Mouse (Mus musculus): ENCODE results near the gene Cdk11b. TPM values are rescaled to one million over a fixed set of nuclear protein-coding genes. Genes with fewer than 3 reads are reported as not detected.
"Not testable (repeated sequence)": the region's sequence is repeated elsewhere in the genome, so short reads cannot be mapped to it uniquely, and the experiment has no call there.

The Cdk11b gene
- polyA plus RNA-seq, 1 experiment from 2014 or later: 91.6 TPM

DNA sequence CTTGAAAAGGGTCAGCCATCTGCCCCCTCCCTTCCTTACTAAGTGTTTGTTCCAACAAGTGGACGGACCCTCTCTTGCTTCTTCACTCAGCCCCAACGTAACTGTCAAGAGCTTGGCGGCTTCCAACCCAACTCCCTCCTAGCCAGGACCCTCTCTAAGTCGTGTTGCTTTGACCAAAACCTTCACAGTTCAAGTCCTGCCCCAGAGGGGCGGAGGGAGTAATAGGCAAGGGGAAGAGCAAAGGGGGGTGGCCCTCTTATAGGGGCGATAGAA, 29.5 kb downstream of the Cdk11b start:
- no peak overlapping the region for H3K9ac ChIP-seq
- ATAC-seq (ENCODE audit: low FRiP score): no peak
- H3K4me2 ChIP-seq: peak overlapping the region; percentile 60
- peaks cover 67% of the 10 kb centered on the region for H3K27me3 ChIP-seq
- 2% methylated on average over 6 of the region's 6 CpGs for WGBS
- peaks cover 33% of the 10 kb centered on the region for H3K36me3 ChIP-seq (replicated peaks)
- no peaks in the 10 kb centered on the region for H3K9me3 ChIP-seq
- peaks cover 31% of the 10 kb centered on the region for H3K4me1 ChIP-seq
- peak overlapping the region; percentile 29 for H3K4me3 ChIP-seq (replicated peaks)
- H3K27ac ChIP-seq: no peak overlapping the region

DNA sequence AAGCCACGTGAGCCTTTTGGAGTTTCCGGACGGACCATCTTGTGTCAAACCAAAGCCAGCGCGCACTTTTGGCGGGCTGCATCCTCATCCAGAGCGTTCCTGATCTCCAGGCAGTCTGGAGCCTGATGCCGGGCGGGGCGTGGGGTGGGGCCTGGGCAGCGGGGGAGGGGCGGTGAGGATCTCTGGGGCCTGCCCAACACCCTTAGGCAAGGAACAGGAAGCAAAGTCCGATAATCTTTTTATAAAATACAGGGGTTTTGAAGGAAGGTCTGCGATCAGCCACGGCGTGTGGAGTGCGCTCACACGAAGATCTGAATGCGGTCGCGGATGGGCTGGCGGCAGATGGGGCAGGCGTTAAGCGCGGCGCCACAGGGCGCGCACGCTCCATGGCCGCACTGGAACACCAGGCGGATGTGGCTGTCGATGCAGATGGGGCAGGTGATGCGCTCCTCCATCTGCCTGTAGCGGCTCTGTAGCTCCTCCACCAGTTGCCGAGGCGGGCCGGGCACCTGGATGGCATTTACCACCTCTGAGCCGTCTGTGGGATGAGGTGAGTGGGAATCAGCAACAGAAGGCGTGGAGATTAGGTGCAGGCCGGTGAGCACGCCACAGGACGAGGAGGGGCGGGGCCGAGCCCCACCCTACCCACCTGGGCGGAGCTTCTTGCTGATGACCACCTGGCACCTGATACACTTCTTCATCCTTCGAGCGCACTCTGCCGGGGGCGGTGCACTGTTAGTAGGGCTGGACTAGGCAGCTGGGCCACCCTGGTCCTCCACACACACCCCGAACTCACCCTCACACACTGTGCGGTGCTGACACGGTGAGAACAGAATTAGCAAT, 30.0 kb downstream of the Cdk11b start:
- peak; percentile 39 for ATAC-seq (ENCODE audit: low FRiP score)
- H3K27ac ChIP-seq: no peak overlapping the region
- peak overlapping the region; percentile 29 for H3K4me3 ChIP-seq (replicated peaks)
- peaks cover 67% of the 10 kb centered on the region for H3K27me3 ChIP-seq
- H3K36me3 ChIP-seq (replicated peaks): peaks cover 29% of the 10 kb centered on the region
- H3K4me1 ChIP-seq: peaks cover 31% of the 10 kb centered on the region
- WGBS: 2% methylated on average over 52 of the region's 52 CpGs
- H3K4me2 ChIP-seq: peak overlapping the region; percentile 60
- H3K9me3 ChIP-seq: no peaks in the 10 kb centered on the region
- peak overlapping the region; percentile 26 for H3K9ac ChIP-seq

DNA sequence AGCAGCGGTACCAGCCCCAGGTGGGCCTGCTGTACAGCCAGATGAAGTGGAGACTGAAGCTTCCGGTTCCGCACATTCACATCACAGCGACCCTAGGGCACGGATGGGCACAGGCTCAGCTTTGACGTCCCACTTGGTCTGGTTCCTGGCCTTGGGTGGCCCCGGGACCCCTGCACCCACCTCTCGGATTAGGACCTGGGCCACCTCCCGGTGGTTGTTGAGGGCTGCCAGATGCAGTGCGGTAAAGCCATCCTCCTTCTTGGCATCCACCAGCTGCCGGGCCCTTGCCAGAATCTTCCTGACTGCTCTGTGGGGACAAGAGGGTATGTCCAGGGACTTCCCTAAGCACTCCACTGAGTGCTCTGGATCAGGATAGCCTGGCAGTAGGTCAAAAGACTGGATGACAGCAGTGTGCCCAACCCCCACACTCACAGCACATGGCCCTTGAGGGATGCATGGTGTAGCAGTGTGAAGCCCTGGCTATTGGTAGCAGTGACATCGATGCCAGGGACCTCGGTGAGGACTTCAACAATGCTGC, 31.6 kb downstream of the Cdk11b start:
- Histone ChIP-seq H3K4me3 (replicated peaks) (no peak overlapping the region), H3K27me3 (peaks cover 56% of the 10 kb centered on the region), H3K4me2 (no peak overlapping the region), H3K27ac (no peak overlapping the region), H3K9ac (no peak overlapping the region), H3K4me1 (peaks cover 31% of the 10 kb centered on the region), H3K36me3 (replicated peaks) (peaks cover 20% of the 10 kb centered on the region), H3K9me3 (no peaks in the 10 kb centered on the region)
- 93% methylated on average over 13 of the region's 13 CpGs for WGBS
- ATAC-seq (ENCODE audit: low FRiP score): no peak

- Histone ChIP-seq H3K27ac (no peak overlapping the region), H3K4me2 (no peak overlapping the region), H3K9me3 (no peaks in the 10 kb centered on the region), H3K4me3 (replicated peaks) (no peak overlapping the region), H3K9ac (no peak overlapping the region), H3K4me1 (peaks cover 15% of the 10 kb centered on the region), H3K27me3 (peaks cover 29% of the 10 kb centered on the region), H3K36me3 (replicated peaks) (peaks cover 15% of the 10 kb centered on the region)
- 97% methylated on average over 10 of the region's 10 CpGs for WGBS
- no peak for ATAC-seq (ENCODE audit: low FRiP score)
These were observed 34.3 kb downstream of the Cdk11b start for GRCm38 (mm10) chr4:155658961-155659360.

- H3K27me3 ChIP-seq: peaks cover 13% of the 10 kb centered on the region
- H3K27ac ChIP-seq: no peak overlapping the region
- H3K4me3 ChIP-seq (replicated peaks): no peak overlapping the region
- H3K4me2 ChIP-seq: no peak overlapping the region
- no peak for ATAC-seq (ENCODE audit: low FRiP score)
- WGBS: 91% methylated on average over 12 of the region's 12 CpGs
- peaks cover 15% of the 10 kb centered on the region for H3K36me3 ChIP-seq (replicated peaks)
- H3K4me1 ChIP-seq: no peaks in the 10 kb centered on the region
- no peak overlapping the region for H3K9ac ChIP-seq
- no peaks in the 10 kb centered on the region for H3K9me3 ChIP-seq
These were observed 36.0 kb downstream of the Cdk11b start for GRCm38 (mm10) chr4:155660641-155661040.

DNA sequence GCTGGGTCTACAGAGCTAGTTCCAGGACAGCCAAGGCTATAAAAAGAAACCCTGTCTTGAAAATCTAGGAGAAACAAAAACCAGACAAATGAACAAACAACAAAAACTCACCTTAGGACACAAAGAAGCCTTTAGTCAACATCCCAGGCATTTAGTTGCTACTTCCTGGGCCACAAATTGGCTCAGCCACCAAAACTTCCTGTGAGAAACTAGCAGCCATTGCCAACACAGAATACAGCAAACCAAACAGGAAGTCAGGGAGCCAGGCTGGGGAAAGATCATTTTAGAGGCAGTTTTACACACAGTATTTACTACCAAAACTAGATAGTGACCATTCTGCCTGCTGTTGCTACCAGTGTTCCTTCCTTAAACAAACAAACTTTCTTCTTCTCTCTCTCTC, 42.2 kb downstream of the Cdk11b start:
- H3K4me3 ChIP-seq (replicated peaks): no peak overlapping the region
- no peak for ATAC-seq (ENCODE audit: low FRiP score)
- no peaks in the 10 kb centered on the region for H3K36me3 ChIP-seq (replicated peaks)
- H3K27me3 ChIP-seq: 0 out of 2 replicates have a peak, but pooled peaks cover 1% of the 10 kb centered on the region
- no peak overlapping the region for H3K27ac ChIP-seq
- H3K9me3 ChIP-seq: no peaks in the 10 kb centered on the region
- H3K4me1 ChIP-seq: peaks cover 10% of the 10 kb centered on the region
- H3K9ac ChIP-seq: no peak overlapping the region
- no peak overlapping the region for H3K4me2 ChIP-seq

DNA sequence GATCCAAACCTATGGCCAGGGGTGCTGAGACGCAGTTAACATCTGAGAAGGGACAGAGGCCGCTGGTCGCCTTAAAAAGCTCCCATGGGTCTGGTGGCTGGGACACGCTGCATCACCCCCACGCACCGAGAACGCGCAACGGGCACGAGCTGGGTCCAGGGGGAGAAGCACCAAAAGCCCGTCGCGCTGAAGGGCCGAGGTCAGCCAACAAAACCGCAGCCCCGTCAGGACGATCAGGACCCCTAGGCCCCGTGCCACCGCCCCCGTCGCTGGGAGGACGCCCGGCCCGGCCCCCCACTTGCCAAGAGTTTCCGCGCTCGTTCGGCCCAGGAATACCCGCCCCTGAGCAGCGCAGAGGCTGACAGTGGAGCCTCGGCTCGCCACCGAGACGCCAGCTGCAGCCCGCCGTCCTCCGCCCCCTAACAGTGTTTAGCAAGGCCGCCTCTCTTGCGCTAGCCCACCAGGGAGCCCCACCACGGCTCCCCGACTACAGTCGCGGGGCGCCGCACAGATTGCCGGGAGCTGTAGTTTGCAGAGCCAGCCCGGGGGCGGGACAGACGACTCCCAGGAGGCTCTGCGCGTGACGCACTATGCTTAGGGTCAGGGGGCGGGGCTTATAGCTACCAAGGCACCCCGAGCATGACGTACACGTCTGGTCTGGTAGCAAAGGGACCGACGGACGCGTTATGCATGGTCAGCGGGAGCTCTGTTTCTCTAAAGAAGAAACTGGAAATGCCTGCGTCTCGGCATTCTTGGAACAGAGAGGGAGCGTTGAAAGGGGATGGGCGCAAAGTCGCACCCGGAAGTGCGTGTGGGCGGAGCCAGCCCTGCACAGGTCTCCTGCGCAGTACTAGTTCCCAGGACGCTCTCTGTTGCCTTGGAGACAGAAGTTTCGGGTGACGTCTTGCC, 44.3 kb downstream of the Cdk11b start, which contains the start of gene Mib2:
Gene Mib2, minus strand, starts transcription at position 510 of the 909 bp plus-strand sequence.
- Histone ChIP-seq H3K4me2 (peak within 1 kb of the TSS; percentile 94), H3K27me3 (0 out of 2 replicates have a peak, but pooled peaks cover 2% of the 10 kb centered on the region), H3K9me3 (no peaks in the 10 kb centered on the region), H3K27ac (peak within 1 kb of the TSS; percentile 81), H3K36me3 (replicated peaks) (no peaks in the 10 kb centered on the region), H3K9ac (peak within 1 kb of the TSS; percentile 86), H3K4me1 (peaks cover 10% of the 10 kb centered on the region), H3K4me3 (replicated peaks) (peak within 1 kb of the TSS; percentile 87)
- peak; percentile 99 for ATAC-seq (ENCODE audit: low FRiP score)
- under 1% methylated on average over 73 of the region's 73 CpGs for WGBS

- Histone ChIP-seq H3K36me3 (replicated peaks) (no peaks in the 10 kb centered on the region), H3K9me3 (no peaks in the 10 kb centered on the region), H3K4me2 (peak overlapping the region; percentile 94), H3K27me3 (0 out of 2 replicates have a peak, but pooled peaks cover 2% of the 10 kb centered on the region), H3K9ac (peak overlapping the region; percentile 86; the same call in 1 of the 2 replicates), H3K4me3 (replicated peaks) (peak overlapping the region; percentile 87), H3K4me1 (peaks cover 10% of the 10 kb centered on the region), H3K27ac (no peak overlapping the region)
- 1% methylated on average over 8 of the region's 8 CpGs for WGBS
- ATAC-seq (ENCODE audit: low FRiP score): peak; percentile 59
These were observed 45.0 kb downstream of the Cdk11b start for GRCm38 (mm10) chr4:155669598-155670075.

DNA sequence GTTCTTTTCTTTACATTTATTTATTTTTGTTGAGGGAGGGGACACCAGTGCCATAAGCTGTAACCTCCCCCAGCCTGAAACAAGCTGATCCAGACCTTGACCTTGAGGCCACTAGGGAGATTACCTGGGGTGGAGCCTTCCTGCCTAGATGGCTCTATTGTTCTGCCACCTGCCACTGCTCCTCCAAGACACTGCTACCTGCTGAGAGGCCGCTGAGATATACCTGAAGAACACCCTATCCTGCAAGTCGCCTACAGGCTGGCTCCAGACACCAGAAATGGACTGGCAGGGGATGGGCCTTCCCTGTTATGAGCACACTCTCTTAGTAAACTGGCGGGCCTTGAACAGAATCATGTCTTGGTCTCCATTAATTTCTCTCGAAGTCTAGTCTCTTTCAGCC, 45.6 kb downstream of the Cdk11b start:
- H3K9me3 ChIP-seq; H3K27me3 ChIP-seq; H3K27ac ChIP-seq; H3K9ac ChIP-seq; H3K36me3 ChIP-seq (replicated peaks); ATAC-seq (ENCODE audit: low FRiP score): not testable (repeated sequence)
- 65% methylated on average over 4 of the region's 4 CpGs for WGBS
- Histone ChIP-seq H3K4me2 (0 out of 2 replicates have a peak overlapping the region, but pooled peaks have one; percentile 94), H3K4me1 (peaks cover 10% of the 10 kb centered on the region), H3K4me3 (replicated peaks) (peak overlapping the region; percentile 87; the same call in 1 of the 2 replicates)

- Histone ChIP-seq H3K4me2 (no peak overlapping the region), H3K9ac (no peak overlapping the region), H3K27me3 (0 out of 2 replicates have a peak, but pooled peaks cover 2% of the 10 kb centered on the region), H3K4me3 (replicated peaks) (no peak overlapping the region), H3K36me3 (replicated peaks) (no peaks in the 10 kb centered on the region), H3K9me3 (no peaks in the 10 kb centered on the region), H3K4me1 (peaks cover 10% of the 10 kb centered on the region), H3K27ac (no peak overlapping the region)
- no peak for ATAC-seq (ENCODE audit: low FRiP score)
- 36% methylated on average over 2 of the region's 2 CpGs for WGBS
These were observed 47.4 kb downstream of the Cdk11b start for GRCm38 (mm10) chr4:155672082-155672481.

GRCm38 (mm10) chr4:155675991-155676390, 51.3 kb downstream of the Cdk11b start:
- WGBS: 88% methylated on average over 2 of the region's 2 CpGs
- Histone ChIP-seq H3K27ac (no peak overlapping the region), H3K9ac (no peak overlapping the region), H3K4me3 (replicated peaks) (no peak overlapping the region), H3K36me3 (replicated peaks) (no peaks in the 10 kb centered on the region), H3K4me1 (no peaks in the 10 kb centered on the region), H3K4me2 (no peak overlapping the region), H3K27me3 (0 out of 2 replicates have a peak, but pooled peaks cover 2% of the 10 kb centered on the region), H3K9me3 (no peaks in the 10 kb centered on the region)
- no peak for ATAC-seq (ENCODE audit: low FRiP score)
